Mouse (Mus musculus): ENCODE results near the gene Fgfr2. TPM values are rescaled to one million over a fixed set of nuclear protein-coding genes. Genes with fewer than 3 reads are reported as not detected.
"Not testable (repeated sequence)": the region's sequence is repeated elsewhere in the genome, so short reads cannot be mapped to it uniquely, and the experiment has no call there.

Gene Fgfr2
- total and polyA plus RNA-seq, 3 experiments, result 47.1 to 245 (median 178) TPM

DNA sequence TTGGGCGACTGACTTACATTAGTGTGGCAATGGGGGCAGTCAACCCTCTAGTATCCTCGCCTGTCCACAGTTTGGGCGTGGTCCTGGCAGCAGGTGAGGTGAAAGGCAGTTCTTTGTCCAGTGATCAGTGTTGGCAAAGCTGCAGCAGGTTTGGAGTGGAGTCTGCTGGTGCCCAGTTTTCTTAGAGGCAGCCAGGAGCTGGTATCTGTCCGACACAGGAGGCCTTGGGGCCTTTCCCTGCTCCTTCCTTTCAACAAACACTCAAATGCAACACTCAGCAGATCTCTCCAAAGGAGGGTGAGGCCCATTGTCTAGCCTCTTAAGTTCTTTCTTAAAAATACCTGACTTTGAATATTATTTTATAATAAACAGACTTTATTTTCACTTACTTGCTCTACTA lies 2564.6 kb downstream of the Fgfr2 start:
- no peak for DNase-seq

DNA sequence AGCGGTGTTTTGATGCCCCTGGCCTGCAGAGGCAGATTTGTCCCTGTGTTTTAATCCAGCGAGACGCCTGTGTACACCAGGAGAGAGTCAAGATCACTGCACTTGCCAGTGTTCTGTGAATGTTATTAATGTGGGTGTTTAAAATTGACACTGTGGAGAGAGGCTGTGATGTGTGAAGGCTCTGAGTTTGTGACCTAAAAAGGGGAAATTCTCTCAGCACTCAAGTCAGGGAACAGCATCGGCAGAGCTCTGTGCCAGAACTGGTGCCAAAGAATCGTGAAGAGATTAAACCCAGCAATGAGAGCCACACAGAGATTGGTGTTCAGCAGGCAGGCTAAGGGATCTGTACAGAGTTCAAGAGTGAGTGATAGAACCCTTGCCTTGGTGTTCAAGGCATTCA lies 2567.6 kb downstream of the Fgfr2 start:
- no peak for DNase-seq

DNA sequence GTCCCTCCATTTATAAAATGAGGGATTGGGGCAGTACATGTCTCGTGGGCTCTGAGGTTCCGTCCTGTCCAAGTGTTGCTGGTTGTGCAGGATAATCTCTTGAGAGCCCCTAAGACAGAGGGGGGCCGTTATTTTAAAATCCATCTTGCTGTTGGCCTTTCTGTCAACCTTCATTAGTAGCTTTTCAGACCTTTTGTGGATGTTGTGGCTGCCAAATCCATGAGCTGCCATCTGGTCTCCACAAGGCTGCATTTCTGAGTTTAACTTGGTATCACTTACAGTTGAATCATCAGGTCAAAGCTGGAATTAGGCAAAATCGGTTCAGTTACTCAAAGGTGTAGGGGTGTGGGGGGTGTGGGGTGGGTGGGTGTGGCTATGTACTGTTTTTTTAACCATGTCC lies 2569.8 kb downstream of the Fgfr2 start:
- no peak for DNase-seq

DNA sequence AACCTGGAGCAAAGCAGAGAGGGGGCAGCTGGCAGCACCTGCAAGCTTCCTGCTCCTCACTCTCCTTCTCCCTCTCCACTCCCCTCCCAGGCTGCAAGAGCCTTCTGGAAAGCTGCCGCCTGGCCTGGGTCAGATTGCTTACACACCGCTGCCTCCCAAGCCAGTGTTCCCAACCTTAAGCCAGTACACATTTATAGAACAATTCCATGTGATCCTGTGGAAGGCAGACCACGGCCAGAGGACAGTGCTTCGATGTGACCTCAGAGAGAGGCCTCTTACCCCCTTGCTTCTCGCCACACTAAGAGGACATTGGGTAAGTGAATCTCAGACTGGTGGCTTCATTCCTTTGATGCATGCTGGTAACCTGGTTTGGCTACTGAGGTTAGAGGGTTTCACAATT lies 2570.4 kb downstream of the Fgfr2 start:
- DNase-seq, result no peak

DNA sequence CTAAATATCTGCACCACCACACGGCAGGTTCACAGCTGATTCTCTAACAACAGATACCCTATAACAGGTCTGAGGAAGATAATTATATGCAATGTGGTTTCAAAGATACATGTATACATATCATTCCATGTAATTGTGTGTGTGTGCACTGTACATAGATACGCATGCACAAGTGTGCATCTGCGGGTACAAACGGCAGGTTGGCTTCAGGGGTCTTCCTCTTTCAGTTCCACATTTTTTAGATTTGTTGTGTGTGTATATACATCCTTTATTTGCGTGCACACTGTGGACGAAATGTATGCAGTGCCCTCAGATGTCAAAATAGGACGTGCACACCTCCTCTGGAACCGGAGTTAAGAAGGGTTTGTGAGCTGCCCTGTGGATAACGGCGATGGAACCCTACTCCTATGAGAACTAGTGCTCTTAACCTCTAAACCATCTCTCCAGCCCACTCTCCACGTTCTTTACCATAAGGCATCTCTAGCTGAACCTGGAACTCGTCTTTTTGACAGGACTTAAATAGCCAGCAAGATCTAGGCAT lies 2575.4 kb downstream of the Fgfr2 start:
- DNase-seq, result no peak

DNA sequence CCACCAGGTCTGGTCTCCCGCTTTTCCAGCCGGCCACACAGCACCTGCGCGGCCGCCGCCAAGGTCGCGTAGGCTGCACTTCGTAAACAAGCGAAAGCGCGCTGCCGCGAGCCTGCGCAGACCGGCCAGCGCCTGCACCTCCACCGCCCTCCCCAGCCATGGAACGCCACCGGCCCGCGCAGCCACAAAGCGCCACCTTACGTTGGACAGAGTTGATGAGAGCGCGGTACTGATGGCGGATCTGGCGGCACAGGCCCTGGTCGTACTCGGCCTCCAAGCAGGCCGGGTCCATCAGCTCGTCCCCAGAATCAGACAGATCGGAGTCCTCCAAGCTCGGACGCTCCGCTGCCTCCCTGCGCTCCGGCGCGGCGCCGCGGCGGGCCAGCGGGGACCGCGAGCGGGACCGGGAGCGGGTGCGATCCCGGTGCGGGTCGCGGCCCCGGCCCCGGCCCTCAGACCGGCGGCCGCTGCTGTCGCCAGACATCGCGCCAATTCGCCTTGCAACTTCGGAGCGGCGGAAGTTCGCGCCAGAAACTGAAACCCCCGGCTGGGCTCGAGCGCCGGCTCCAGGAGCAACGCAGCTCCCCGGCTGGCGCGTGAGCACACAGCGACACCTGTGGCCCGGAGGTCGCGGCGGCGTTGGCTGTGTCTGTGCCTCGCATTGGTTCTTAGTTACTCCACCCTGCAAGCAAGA lies 2576.2 kb downstream of the Fgfr2 start:
- peak; percentile 95 for DNase-seq

DNA sequence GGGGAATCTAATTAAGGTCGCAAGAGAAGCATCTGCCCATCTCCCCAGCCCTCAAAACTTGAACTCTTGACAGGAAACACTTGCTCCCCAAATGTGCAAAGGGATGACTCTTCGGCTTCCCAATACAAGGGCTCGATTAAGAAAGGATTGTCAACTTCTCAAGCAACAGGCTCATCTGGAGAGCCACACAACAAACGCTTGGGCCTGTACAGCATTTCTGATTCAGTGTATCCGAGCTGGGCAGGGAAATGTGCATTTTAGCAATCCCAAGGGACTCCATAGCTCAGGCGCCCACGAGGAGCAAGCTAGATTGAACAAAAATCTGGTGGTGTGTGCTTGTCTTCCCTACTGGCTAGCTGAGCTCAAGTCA lies 2576.7 kb downstream of the Fgfr2 start:
- no peak for DNase-seq

DNA sequence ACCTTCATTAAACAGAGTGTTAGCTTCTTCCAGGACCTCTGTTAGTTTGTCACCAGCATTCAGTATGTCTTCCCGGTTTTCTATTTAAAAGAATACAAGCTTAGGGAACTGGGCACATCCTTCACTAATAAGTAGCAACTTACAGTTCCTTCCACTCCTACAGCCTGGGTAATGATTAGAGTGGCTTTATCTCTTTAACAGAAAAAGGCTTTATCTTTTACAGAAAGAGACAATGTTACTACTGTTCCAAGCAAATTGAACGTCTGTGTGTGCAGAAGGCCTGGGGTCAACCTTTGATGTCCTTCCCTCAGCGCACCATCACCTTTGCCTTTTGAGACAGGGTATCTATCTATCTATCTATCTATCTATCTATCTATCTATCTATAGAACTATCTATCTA lies 2577.3 kb downstream of the Fgfr2 start:
- no peak for DNase-seq

DNA sequence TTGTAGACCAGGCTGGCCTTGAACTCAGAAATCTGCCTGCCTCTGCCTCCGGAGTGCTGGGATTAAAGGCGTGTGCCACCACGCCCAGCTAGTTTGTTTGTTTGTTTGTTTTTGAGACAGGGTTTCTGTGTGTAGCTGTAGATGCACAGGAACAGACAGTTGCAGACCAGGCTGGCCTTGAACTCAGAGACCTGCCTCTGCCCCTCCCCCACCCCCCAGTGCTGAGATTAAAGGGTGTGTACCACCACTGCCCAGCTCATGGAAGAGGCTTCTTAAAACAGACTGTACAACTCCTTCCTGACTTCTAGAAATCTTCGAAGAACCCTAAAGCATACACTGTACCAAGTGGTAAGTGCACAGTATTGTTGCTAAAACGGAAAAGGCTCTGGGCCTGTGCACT lies 2577.7 kb downstream of the Fgfr2 start:
- DNase-seq, result no peak

DNA sequence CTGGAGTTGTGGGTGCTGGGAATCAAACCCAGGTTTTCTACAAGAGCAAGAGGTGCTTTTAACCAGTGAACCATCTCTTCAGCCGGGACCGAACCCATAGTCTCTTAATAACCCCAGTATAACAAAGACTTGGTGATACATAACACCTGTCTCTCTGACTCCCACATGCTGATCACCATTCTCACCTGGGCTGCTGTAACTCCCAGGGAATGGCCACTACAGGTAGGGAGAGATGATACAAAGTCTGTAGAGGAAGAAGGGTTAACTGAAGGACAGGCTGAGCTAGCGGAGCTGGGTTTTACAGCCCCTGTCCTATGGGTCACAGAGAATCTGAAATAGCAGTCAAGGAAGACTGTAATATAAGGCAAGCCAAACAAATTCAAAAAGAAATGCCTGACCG lies 2580.0 kb downstream of the Fgfr2 start:
- no peak for DNase-seq

DNA sequence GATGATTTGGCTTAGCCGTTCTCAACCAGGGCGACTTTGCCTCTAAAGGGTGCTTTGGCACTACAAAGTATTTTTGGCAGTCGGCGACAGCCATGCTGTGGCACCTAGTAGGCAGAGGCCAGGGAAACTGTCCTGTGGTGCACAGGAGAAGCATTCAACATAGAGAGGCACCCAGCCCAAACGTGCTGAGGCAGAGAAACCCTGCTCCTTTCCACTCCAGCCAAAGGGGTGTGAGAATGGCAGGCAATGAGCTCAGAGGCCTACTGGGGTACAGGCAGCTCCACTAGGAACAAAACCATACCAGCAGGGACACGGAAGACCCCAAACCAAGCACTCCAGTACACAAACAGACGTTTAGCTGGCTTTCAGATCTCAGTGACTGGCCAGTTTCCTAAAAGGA lies 2583.0 kb downstream of the Fgfr2 start:
- no peak for DNase-seq

DNA sequence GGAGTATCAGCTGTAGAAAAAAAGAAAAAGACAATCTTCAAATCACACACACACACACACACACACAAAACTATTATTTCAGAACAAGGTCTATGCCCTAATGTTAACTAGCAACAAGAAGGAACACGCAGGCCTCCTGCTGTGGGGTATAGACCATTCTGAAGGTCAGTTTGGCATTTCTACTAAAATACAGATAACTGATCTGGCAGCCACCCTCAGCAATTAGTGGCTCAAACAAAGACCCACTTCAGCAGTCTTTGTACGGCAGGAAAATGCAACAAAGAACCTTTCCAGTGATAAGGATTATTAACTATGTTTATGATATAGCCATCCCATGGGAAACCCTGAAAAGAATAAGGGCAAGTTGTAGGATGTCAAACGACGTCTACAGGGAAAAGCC lies 2586.1 kb downstream of the Fgfr2 start:
- no peak for DNase-seq

DNA sequence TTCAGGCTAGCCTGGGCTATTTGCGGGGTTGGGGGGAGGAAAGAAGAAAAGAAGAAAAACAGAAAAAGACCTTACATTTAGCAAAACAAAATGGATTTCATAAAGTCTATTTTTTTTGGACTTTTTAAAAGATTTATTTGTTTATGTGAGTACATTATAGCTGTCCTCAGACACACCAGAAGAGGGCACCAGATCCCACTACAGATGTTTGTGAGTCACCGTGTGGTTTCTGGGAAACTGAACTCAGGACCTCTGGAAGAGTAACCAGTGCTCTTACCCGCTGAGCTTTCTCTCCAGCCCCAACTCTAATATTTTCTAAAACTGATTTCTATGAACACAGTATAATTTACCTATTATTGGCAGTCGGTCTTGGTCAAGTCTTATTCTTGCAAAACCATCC lies 2588.0 kb downstream of the Fgfr2 start:
- no peak for DNase-seq

DNA sequence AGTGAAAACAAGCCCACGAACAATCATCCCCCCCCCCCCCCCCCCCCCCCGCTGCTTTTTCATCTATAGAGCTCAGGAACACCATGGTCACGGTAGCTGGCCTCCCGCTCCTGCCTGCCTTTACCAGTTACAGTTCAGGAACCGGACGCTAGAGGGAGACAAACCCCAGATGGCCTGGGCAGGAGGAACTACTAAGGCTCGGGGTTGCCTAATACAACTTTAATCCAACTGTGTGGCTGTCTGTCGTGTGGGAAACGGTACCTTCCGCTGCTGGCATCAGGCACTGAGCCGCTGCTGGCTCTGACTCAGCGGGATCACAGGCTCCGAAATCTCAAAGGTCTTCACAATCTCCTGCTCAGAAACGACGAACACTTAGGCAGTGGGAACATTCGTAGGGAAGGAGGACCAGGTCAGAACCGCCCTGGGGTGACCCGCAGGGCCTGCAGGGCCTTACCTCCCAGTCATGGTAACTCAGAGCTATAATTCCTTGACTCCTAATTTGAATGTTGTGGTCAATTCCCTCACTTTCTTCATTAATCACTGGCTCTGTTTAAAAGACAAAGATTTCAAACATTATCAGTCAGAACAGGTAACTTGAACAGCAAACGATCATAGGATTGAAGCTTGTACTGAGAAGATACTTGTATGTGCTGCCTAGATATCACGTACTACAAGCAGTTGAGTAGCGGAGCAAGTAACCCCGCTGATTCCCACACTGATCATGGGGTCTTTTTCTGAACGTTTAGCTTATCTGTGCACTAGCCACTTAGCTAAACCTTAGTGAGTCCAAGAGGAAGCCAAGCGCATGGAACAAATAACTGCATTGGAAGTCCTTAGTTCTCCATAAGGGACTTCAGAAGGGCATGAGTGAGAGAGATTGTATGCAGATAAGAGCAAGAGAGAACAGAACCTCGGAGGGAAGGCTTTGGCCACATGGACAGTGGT lies 2589.6 kb downstream of the Fgfr2 start:
- DNase-seq, result peak; percentile 93

DNA sequence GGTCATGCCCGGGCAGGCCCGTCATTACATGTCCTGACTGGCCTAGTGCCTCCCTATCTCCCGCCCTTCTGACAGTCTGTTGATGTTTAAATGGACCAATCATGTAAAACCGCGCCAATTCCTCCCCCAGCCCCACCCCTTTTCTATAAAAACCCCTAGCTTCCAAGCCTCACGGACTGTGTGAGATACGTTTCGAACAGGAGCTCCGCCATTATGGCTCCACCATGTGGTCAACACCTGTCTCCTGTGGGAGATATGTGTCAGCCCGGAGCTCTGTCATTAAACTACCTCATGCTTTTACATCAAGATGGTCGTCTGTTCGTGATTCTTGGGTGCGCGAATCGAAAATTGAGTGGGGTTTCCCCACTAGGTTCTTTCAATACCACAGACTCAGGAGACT lies 2592.0 kb downstream of the Fgfr2 start:
- DNase-seq, result not testable (repeated sequence)

DNA sequence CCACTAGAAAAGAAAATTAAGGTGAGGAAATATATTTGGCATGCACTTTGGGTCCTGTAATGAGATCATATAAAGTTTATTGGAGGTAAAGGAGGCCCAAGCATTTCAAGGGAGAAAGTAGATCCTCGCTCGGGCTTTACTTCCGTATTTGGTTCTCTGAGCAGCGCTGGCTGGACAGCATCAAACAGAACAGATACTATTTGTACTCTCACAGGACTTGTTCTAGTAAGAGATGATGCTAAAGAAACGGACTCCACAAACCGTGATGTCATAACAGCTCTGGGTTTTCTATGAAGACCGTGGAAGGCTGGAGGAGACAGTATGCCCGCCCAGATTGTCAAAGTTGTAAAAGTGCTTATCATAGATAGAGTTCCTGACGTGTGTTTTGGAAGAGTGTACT lies 2595.8 kb downstream of the Fgfr2 start:
- no peak for DNase-seq

DNA sequence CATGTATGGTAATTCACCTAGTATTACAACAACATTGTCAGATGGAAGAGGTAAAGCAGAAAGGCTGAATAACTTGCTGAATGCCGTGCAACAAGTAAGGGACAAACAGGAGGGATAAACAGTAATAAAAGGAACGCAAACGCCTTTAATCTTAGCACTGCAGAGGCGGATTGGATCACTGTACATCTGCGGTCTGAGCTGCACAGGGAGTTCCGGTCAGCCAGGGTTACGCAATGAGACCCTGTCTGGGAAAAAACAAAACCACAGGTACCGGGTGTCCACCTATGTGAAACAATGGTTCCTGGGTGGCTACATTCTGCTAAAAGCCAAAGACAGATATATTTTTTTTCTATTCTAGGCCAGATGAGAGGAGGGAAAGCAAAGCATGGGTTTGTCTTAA lies 2599.7 kb downstream of the Fgfr2 start:
- DNase-seq, result no peak

DNA sequence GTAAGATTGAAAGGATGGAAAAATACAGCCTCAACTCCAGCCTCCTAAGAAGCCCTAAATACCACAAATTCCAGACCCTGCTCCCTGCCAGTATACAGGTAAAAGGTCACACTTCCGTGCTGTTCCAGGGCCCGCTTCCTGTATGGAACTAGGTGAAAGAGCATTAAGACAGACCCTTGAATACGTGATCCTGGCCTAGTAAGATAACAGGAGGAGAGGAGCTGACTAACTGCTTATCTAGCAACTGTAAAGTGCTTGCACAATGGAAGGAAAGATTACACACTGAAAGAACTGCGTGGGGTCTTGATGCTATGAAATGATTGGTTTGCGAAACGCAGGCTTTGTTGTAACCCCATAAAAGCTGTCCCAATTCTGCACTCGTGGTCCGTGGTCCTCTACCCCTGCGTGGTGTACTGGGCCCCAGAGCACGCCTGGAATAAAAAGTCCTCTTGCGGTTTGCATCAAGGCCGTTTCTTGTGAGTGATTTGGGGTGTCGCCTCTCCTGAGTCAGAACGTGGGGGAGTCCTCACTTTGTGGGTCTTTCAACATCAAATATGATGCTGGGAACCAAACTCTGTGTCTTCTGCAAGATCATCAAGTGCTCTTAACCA lies 2602.2 kb downstream of the Fgfr2 start:
- DNase-seq, result no peak

DNA sequence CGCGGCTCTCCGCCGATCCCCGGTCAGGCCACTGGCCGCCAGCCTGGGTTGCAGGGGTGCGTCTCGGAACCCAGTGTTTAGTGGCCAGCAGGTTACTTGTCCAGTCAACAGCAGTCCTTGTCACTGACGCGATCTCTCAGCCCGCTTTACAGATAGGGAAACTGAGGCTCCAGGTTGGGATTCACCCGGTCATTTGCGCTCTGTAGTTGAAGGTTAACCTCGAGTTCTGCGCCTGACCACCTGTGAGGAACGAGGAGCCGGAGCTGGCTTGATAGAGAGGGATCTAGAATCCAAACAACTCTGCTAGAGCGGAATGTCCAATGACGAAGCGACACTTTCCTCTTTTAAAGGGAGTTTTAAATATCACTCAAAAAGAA lies 2603.1 kb downstream of the Fgfr2 start, which contains the start of gene Ate1:
Gene Ate1 (minus strand): TSS at position 321 of the 377 bp plus-strand sequence.
- no peak for DNase-seq

DNA sequence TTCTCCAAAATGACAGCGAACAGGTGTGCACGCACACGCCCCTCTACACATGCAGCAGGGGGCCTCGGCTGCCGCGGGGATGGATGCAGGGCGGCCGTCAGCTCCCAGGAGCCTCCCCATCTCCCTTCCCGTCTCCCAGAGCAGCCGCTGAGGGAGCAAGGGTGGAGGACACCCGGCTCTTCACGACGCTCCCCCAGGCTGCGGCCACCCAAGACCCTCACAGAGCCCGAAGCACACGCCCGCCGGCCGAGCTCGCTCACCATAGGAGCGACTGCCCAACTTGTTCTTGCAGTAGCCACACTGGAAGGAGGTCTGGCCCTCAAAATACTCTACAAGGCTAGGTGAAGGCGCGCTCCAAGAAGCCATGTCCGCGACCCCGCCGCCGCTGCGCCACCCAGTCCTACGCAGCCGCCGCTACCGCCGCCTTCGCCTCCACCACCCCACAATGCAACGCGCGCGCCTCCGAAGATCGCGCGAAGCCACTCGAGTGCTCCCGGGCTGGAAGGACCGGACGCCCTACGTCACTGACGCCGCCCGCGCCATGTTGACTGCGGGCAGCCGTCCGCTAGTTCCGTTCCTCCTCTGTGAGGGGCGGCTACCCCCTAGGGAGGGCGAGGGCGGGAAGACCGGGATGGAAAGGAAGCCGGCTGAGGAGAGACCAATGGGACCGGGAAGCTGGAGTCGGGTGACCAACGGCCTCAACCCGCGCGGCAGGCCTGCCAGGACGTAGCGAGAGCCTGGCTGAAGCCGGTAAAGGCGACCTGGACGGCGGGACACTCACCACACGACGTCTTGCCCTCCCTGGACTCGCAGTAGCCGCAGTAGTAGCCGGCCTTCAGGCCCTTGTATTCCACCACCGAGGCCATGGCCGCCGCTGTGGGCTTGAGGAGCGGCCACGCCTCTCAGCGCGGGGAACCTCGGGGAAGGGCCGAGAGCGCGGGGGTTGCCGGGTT lies 2603.8 kb downstream of the Fgfr2 start:
- DNase-seq, result peak; percentile 99

Measured in adrenal gland, adult 2 months (tissue).